Mouse (Mus musculus) olfactory bulb, adult 2 months (tissue): ENCODE results near the gene App.

ENCODE experiments used
- CTCF ChIP-seq: fragments of 200-500 bp; IDR thresholded peaks from 2 replicates; pipeline ENCODE4 v1.5.1; 2012; ENCODE audit warnings: low read depth, mild to moderate bottlenecking, low read length, moderate library complexity; ENCODE audit not compliant: insufficient read depth
- POLR2A ChIP-seq: fragments of 200-500 bp; IDR thresholded peaks from 2 replicates; pipeline ENCODE4 v1.6.1; 2012; ENCODE audit warnings: mild to moderate bottlenecking, low read depth, low read length, moderate library complexity; ENCODE audit not compliant: insufficient read depth

GRCm38 (mm10) chr16:84989938-84990337 lies 183.6 kb downstream of the App start:
- TF ChIP-seq CTCF (no peak), POLR2A (no peak)
